Mouse (Mus musculus) Patski (cell line): Measurements from ENCODE around the gene Wdr49. TPM values are rescaled to one million over a fixed set of nuclear protein-coding genes. Genes with fewer than 3 reads are reported as not detected.

Experiments used
- ATAC-seq: fragments of 100-300 bp; one replicate; pipeline ENCODE4 v1.8.0; 2021
- CTCF ChIA-PET: fragments of 350-600 bp; sonication (Branson Sonifier 250); formaldehyde crosslinking; loops from one replicate; lab custom pipeline; 2022; ENCODE audit warnings: inconsistent platforms; lab: Charles Lee
- POLR2A ChIA-PET: fragments of 350-600 bp; sonication (Branson Sonifier 250); formaldehyde crosslinking; loops from one replicate; lab custom pipeline; 2022; ENCODE audit warnings: antibody characterized with exemption, inconsistent platforms; lab: Charles Lee
- DNase-seq: peaks from one replicate; pipeline ENCODE4 v3.0.0-alpha.2; 2011; ENCODE audit warnings: low read depth, low spot score
- H3K27me3 ChIP-seq: fragments of 371-371 bp; one replicate; pipeline ENCODE4 v1.5.1; 2021
- CTCF ChIP-seq: fragments of 100-300 bp; IDR thresholded peaks from one replicate; pipeline ENCODE4 v1.5.1; 2021
- in situ Hi-C: fragments of 300-500 bp; cut with MboI; formaldehyde crosslinking; loops from 3 replicates; pipeline ENCODE4 v1.11.1; 2018; ENCODE audit warnings: low pct_unique_long_range_greater_than_20kb, mixed read lengths
- polyA plus RNA-seq: library from polyadenylated mRNA; unstranded; gene quantifications from one replicate; pipeline ENCODE4 v1.2.3, GENCODE M21; 2021

Gene Wdr49
- polyA plus RNA-seq, 1 experiment from 2014 or later: not detected

DNA sequence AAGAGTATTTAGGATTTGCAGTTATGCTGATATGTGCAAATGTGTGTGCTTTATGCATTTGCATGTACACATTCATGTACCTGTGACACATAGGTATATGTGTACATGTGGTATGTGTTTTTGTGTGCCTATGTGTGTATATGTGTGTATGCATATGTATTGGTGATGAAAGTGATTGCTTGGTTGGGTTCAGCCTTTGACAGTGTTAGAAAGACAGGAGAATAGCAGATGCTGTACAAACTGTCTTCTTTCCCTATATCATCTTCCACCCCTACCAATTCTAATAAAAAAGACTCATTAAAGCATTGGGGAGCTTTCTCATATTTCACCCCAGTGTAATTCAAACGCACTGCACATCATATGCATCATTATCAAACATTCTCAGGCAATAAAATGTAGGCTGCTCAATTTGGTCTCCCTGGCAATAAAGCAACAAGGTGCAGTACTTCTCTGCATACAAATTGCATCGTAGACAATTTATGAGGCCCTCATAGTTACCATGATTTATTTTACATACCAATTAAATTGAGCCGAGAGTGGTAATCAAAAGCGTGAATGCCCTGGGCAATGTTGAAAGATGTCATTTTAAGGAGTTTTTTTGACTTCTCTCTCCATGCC lies 51.3 kb downstream of the Wdr49 start:
- CTCF ChIA-PET: interaction anchor here (0.9 kb wide), 1 partner anchor 88 kb away, joined by 3 read pairs; no protein-coding TSS in a partner anchor

DNA sequence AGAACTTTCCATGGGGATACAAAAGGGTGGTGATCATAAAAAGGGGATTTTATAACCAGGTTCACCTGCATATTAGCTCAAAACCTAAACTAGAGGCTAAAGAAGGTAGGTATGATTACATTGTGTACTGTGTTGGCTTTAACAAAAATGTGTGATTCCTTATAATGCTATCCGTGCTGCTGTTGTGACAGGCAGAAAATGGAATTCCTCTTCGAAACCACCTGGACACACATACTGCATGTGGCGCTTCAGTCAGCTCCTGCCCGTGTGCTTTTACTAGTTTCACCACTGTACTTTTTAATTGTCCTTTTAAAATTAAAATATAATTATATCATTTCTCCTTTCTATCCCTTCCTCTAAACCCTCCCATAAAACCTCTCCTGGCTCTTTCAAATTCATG lies 86.0 kb downstream of the Wdr49 start:
- POLR2A ChIA-PET: interaction anchor here (0.6 kb wide), 2 partner anchors 249 to 559 kb away, joined by 3 to 4 read pairs; no protein-coding TSS in a partner anchor
- no peak for ATAC-seq

More for the DNA sequence above, 51.3 kb downstream of the Wdr49 start:
- ATAC-seq (no peak), DNase-seq (no peak)
- in situ Hi-C loops: no loop called here
- peaks cover 19% of the 10 kb centered on the region for H3K27me3 ChIP-seq
- no peak for TF ChIP-seq CTCF
- POLR2A ChIA-PET: no interaction called here

GRCm38 (mm10) chr3:75395121-75395895 lies 86.6 kb downstream of the Wdr49 start:
- peak; percentile 31 for DNase-seq
- ChIA-PET CTCF (interaction anchor here (0.7 to 1.8 kb wide), 4 partner anchors 9 to 85 kb away, joined by 3 to 4 read pairs (median 3); no protein-coding TSS in a partner anchor), POLR2A (interaction anchor here (0.6 kb wide), 2 partner anchors 250 to 559 kb away, joined by 3 to 4 read pairs; no protein-coding TSS in a partner anchor)
- H3K27me3 ChIP-seq: no peaks in the 10 kb centered on the region
- no peak for TF ChIP-seq CTCF
- ATAC-seq: peak; percentile 88
- in situ Hi-C loops: no loop called here

More for the DNA sequence above, 86.0 kb downstream of the Wdr49 start:
- TF ChIP-seq CTCF: no peak
- in situ Hi-C loops: no loop called here
- DNase-seq: no peak
- CTCF ChIA-PET: interaction anchor here (1.8 kb wide), 1 partner anchor 11 kb away, joined by 4 read pairs; no protein-coding TSS in a partner anchor
- H3K27me3 ChIP-seq: no peaks in the 10 kb centered on the region

DNA sequence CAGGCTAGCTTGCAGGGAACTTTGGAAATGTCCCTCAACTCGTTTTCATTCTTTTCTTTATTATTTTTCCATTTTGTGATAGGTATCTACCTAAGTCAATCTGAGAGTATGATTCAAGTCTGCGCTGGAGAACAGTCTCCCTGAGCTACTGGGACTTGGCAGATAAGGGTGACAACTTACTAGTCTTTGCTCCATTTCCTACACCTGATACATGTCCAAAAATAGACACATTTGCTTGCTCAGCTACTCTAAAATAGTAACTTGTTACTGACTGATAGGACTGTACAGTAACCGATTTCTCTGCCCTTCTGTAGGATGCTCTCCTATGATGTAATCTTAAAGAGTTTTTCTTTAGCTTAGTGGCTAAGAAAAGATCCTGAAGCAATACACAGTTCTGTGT lies 87.5 kb downstream of the Wdr49 start:
- no peaks in the 10 kb centered on the region for H3K27me3 ChIP-seq
- in situ Hi-C loops: no loop called here
- DNase-seq: no peak
- ATAC-seq: no peak
- TF ChIP-seq CTCF: no peak
- ChIA-PET POLR2A (no interaction called here), CTCF (interaction anchor here (0.7 to 1.8 kb wide), 3 partner anchors 8 to 86 kb away, joined by 3 to 4 read pairs (median 3); no protein-coding TSS in a partner anchor)

DNA sequence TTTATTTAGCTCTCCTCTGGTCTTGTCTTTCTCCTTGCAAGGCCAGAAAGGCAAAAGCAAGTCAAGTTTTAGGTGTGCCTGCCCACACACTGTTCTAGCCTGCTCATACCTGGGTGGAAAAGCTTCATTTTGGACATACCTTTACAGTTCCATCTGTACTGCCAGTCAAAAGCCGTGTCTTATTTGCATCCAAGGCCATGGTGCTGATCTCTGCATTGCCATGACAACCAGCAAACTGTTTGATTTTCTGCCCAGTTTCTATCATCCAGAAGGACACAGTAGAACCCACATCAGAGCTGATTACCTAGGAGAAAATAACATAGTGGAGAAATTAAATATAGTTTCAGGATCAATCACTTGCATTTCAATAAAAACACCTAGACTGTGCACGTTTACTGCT lies 100.2 kb downstream of the Wdr49 start:
- no peak for DNase-seq
- no peak for ATAC-seq
- ChIA-PET CTCF (interaction anchor here (1.0 kb wide), 1 partner anchor 14 kb away, joined by 3 read pairs; no protein-coding TSS in a partner anchor), POLR2A (no interaction called here)
- in situ Hi-C loops: no loop called here
- H3K27me3 ChIP-seq: peaks cover 21% of the 10 kb centered on the region
- no peak for TF ChIP-seq CTCF

DNA sequence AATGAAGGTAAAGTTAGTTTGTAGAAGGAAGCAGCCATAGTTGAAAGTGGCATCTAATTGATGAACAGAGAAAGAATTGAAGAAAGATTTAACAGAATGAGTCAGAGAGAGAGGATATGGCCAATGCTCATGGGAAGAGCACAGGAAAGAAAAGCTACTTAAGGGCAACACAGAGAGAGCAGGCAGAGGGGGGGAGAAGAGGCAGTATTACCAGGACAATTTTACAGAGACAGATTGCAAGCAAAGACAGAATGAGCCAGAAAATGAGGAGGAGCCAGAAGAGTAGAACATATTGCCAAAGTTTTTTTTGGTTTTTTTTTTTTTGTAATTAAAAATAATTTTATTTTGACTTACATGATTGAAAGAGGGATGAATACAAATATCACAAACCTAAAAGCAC lies 128.0 kb downstream of the Wdr49 start:
- DNase-seq (no peak), ATAC-seq (no peak)
- ChIA-PET POLR2A (no interaction called here), CTCF (no interaction called here)
- no peak for TF ChIP-seq CTCF
- H3K27me3 ChIP-seq: peaks cover 9% of the 10 kb centered on the region
- in situ Hi-C loops: no loop called here

DNA sequence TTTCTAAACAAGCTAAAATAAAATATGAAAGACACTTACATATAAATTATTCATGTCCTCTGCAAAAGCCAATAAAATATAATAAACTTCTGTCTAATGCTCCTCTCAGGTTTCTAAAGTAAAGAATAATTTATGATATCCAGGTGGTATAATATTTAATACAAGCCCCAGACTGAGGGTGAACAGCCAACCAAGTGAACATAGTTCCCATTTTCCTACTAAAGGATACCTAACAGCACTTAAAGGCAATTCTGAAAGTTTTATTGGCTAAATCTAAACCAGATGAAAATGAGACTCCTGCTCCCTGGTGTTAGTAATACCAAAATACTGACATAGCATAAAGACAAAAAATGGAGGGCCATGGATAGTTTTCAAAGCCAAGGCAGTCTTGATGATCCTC lies 144.8 kb downstream of the Wdr49 start:
- DNase-seq (no peak), ATAC-seq (no peak)
- peaks cover 56% of the 10 kb centered on the region for H3K27me3 ChIP-seq
- no peak for TF ChIP-seq CTCF
- ChIA-PET POLR2A (no interaction called here), CTCF (no interaction called here)
- in situ Hi-C loops: no loop called here

- TF ChIP-seq CTCF: no peak
- H3K27me3 ChIP-seq: peaks cover 25% of the 10 kb centered on the region
- ChIA-PET POLR2A (interaction anchor here (1.1 kb wide), 1 partner anchor 11 kb away, joined by 5 read pairs; no protein-coding TSS in a partner anchor), CTCF (no interaction called here)
- ATAC-seq (no peak), DNase-seq (no peak)
- in situ Hi-C loops: no loop called here
Observed at GRCm38 (mm10) chr3:75320999-75321398, 161.0 kb downstream of the Wdr49 start.

DNA sequence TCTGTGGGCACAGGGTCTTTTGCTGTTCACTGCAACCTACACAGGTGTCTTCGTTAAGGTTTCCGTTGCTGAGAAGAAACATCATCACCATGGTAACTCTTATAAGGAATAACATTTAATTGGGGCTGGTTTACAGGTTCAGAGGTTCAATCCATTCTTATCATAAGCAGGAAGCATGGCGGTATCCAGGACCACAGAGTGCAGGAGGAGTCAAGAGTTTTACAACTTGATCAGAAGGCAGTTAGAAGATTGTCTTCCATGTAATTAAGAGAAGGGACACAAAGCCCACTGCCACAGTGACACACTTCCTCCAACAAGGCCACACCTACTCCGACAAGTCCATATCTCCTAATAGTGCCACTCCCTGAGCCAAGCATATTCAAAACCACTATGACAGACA lies 173.1 kb downstream of the Wdr49 start:
- ChIA-PET CTCF (no interaction called here), POLR2A (no interaction called here)
- no peak for TF ChIP-seq CTCF
- ATAC-seq: no peak
- in situ Hi-C loops: no loop called here
- no peak for DNase-seq
- H3K27me3 ChIP-seq: peaks cover 31% of the 10 kb centered on the region

DNA sequence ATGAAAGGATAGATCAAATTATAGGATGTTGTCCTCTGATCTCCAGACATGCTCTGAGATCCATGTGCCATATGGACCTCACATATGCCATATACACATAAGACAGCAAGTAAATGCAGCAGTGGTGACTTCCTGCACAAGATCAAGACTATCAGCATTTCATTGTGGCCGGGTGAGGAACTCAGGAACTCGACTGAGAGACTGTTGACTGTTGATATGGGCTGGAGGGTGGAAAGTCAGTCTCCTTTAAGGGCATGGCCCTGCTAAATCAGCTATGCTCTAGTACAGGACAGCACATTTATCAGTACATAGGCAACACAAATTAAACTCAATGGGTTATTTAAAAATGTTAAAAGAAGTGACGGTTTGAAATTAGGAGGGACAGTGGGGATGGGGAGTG lies 173.7 kb downstream of the Wdr49 start:
- in situ Hi-C loops: no loop called here
- no peak for TF ChIP-seq CTCF
- ATAC-seq (no peak), DNase-seq (no peak)
- peaks cover 29% of the 10 kb centered on the region for H3K27me3 ChIP-seq
- ChIA-PET POLR2A (no interaction called here), CTCF (no interaction called here)
